Comparison of ENCODE assay signal across 8 mouse cellular contexts in genomic region chr6:70844002-70844804, GRCm38 (mm10). TPM values are rescaled to one million over a fixed set of nuclear protein-coding genes. Genes with fewer than 3 reads are reported as not detected.
DNase-seq lines count a peak whose midpoint lies in the region; ATAC-seq lines count a peak whose summit lies in the region.

Eif2ak3 (plus strand) TSS chr6:70844515.

- no peaks in the 10 kb centered on the region for H3K36me3 ChIP-seq in heart, embryonic 13.5 days
- H3K36me3 ChIP-seq in liver, embryonic 12.5 days, result peaks cover 3% of the 10 kb centered on the region; the same call in 1 of the 2 replicates
- no peaks in the 10 kb centered on the region for H3K36me3 ChIP-seq in stomach, embryonic 15.5 days

- under 1% methylated on average over 58 of the region's 63 CpGs for WGBS in heart, embryonic 13.5 days
- WGBS in liver, embryonic 12.5 days (ENCODE audit: insufficient replicate concordance), result under 1% methylated on average over 63 of the region's 63 CpGs
- WGBS in stomach, embryonic 15.5 days, result under 1% methylated on average over 63 of the region's 63 CpGs

- H3K4me2 ChIP-seq in heart, embryonic 13.5 days, result peak within 1 kb of the TSS; percentile 86
- H3K4me2 ChIP-seq in liver, embryonic 12.5 days, result peak within 1 kb of the TSS; percentile 91
- peak within 1 kb of the TSS; percentile 59 for H3K4me2 ChIP-seq in stomach, embryonic 15.5 days

- peak within 1 kb of the TSS; percentile 79 for H3K4me3 ChIP-seq in brown adipose tissue, adult 24 weeks (ENCODE audit: insufficient read depth, low read depth, low read length)
- peak within 1 kb of the TSS; percentile 96 for H3K4me3 ChIP-seq in heart, embryonic 13.5 days
- H3K4me3 ChIP-seq in liver, embryonic 12.5 days, result peak within 1 kb of the TSS; percentile 93
- peak within 1 kb of the TSS; percentile 86 for H3K4me3 ChIP-seq in stomach, embryonic 15.5 days (replicated peaks)

- no peaks in the 10 kb centered on the region for H3K9me3 ChIP-seq in heart, embryonic 13.5 days
- no peaks in the 10 kb centered on the region for H3K9me3 ChIP-seq in liver, embryonic 12.5 days (replicated peaks)
- no peaks in the 10 kb centered on the region for H3K9me3 ChIP-seq in stomach, embryonic 15.5 days

- peaks cover 5% of the 10 kb centered on the region; the same call in 1 of the 2 replicates for H3K4me1 ChIP-seq in brown adipose tissue, adult 24 weeks (ENCODE audit: control insufficient read depth, insufficient read depth, insufficient read length, low read length)
- peaks cover 42% of the 10 kb centered on the region for H3K4me1 ChIP-seq in heart, embryonic 13.5 days
- H3K4me1 ChIP-seq in liver, embryonic 12.5 days, result peaks cover 35% of the 10 kb centered on the region
- peaks cover 18% of the 10 kb centered on the region for H3K4me1 ChIP-seq in stomach, embryonic 15.5 days

- DNase-seq in CD4-positive, CD25-positive, alpha-beta regulatory T cell, adult 2 months (ENCODE audit: low read depth, low spot score), result peak; percentile 98
- peak; percentile 100 for DNase-seq in fat pad, adult 2 months (ENCODE audit: extremely low read depth, low read depth, low spot score)
- peak; percentile 99 for DNase-seq in kidney, postnatal 10 days
- peak; percentile 98 to 99 for DNase-seq in natural killer cell, adult 2 months (ENCODE audit: low spot score in 2 of 2)

- H3K9ac ChIP-seq in heart, embryonic 13.5 days, result peak within 1 kb of the TSS; percentile 92
- peak within 1 kb of the TSS; percentile 92 for H3K9ac ChIP-seq in liver, embryonic 12.5 days
- peak within 1 kb of the TSS; percentile 67 for H3K9ac ChIP-seq in stomach, embryonic 15.5 days

- H3K27ac ChIP-seq in brown adipose tissue, adult 24 weeks (replicated peaks; ENCODE audit: low read depth, low read length), result peak within 1 kb of the TSS; percentile 86
- peak within 1 kb of the TSS; percentile 91 for H3K27ac ChIP-seq in heart, embryonic 13.5 days (replicated peaks)
- H3K27ac ChIP-seq in liver, embryonic 12.5 days, result peak within 1 kb of the TSS; percentile 84
- peak within 1 kb of the TSS; percentile 92 for H3K27ac ChIP-seq in stomach, embryonic 15.5 days

- peak; percentile 94 for ATAC-seq in heart, embryonic 13.5 days (ENCODE audit: extremely low read depth, insufficient number of reproducible peaks, low FRiP score, low TSS enrichment)
- ATAC-seq in liver, embryonic 12.5 days, result peak; percentile 97
- ATAC-seq in stomach, embryonic 15.5 days (ENCODE audit: insufficient read depth, low FRiP score, low read depth), result peak; percentile 97

- H3K27me3 ChIP-seq in heart, embryonic 13.5 days (replicated peaks), result no peaks in the 10 kb centered on the region
- no peaks in the 10 kb centered on the region for H3K27me3 ChIP-seq in liver, embryonic 12.5 days (replicated peaks)
- H3K27me3 ChIP-seq in stomach, embryonic 15.5 days (replicated peaks), result no peaks in the 10 kb centered on the region

RNA-seq across cellular contexts. Expression of gene Eif2ak3, which starts in this region (rescaled TPM):
- 6.5 and 6.6 TPM in 2 replicates for polyA plus RNA-seq in brown adipose tissue, adult 24 weeks (2012; ENCODE audit: insufficient read depth, insufficient read length, missing spikeins)
- 5.7 and 6.0 TPM in 2 replicates for polyA plus RNA-seq in heart, embryonic 13.5 days (2015; fragmentation: Nextera tagmentation; extraction: Ambion mirVana)
- 5.2 and 6.2 TPM in 2 replicates for polyA plus RNA-seq in liver, embryonic 12.5 days (2016; fragmentation: Nextera tagmentation; extraction: Ambion mirVana)
- 12.5 and 12.7 TPM in 2 replicates for polyA plus RNA-seq in stomach, embryonic 15.5 days (2015; fragmentation: Nextera tagmentation; extraction: Ambion mirVana)

Comparison
In these comparisons a context has a peak if more than half of its experiments do, and no peak if none do; other contexts are left out.
1. Peak in every context shown above with its lines: DNase-seq, ATAC-seq, H3K4me3 ChIP-seq and H3K27ac ChIP-seq.